Mouse (Mus musculus) retina, postnatal 7 days (tissue): ENCODE results near the gene Morc3.
A peak's percentile ranks its signal among the peaks of the same experiment; 100 is the strongest.

ENCODE experiments used
- DNase-seq: peaks from one replicate; pipeline ENCODE4 v3.0.0-alpha.2; 2012; ENCODE audit warnings: low read depth, low spot score

The Morc3 gene

GRCm38 (mm10) chr16:93883423-93884085 lies 51.6 kb downstream of the Morc3 start, which contains the start of gene Chaf1b:
TSS of gene Chaf1b (plus strand) at chr16:93883901.
- peak; percentile 98 for DNase-seq

GRCm38 (mm10) chr16:93884086-93884721 lies 52.3 kb downstream of the Morc3 start:
- DNase-seq = no peak

GRCm38 (mm10) chr16:93884722-93885113 lies 52.8 kb downstream of the Morc3 start:
- no peak for DNase-seq

GRCm38 (mm10) chr16:93888481-93888880 lies 56.6 kb downstream of the Morc3 start:
- no peak for DNase-seq

- DNase-seq = no peak
These were observed 59.2 kb downstream of the Morc3 start for GRCm38 (mm10) chr16:93890948-93891604.

- DNase-seq = no peak
These were observed 61.4 kb downstream of the Morc3 start for GRCm38 (mm10) chr16:93893285-93893684.

GRCm38 (mm10) chr16:93903027-93903426 lies 71.1 kb downstream of the Morc3 start:
- DNase-seq = no peak

GRCm38 (mm10) chr16:93906156-93907014 lies 74.5 kb downstream of the Morc3 start:
- peak; percentile 55 for DNase-seq

- no peak for DNase-seq
These were observed 75.8 kb downstream of the Morc3 start for GRCm38 (mm10) chr16:93907761-93908160.

- DNase-seq = no peak
These were observed 76.3 kb downstream of the Morc3 start for GRCm38 (mm10) chr16:93908196-93908595.

- DNase-seq = no peak
These were observed 78.0 kb downstream of the Morc3 start for GRCm38 (mm10) chr16:93909936-93910335.

GRCm38 (mm10) chr16:93910735-93911665 lies 79.1 kb downstream of the Morc3 start:
- no peak for DNase-seq

GRCm38 (mm10) chr16:93912158-93912557 lies 80.2 kb downstream of the Morc3 start:
- DNase-seq = no peak

- DNase-seq = no peak
These were observed 80.9 kb downstream of the Morc3 start for GRCm38 (mm10) chr16:93912808-93913207.

- DNase-seq = no peak
These were observed 82.1 kb downstream of the Morc3 start for GRCm38 (mm10) chr16:93913881-93914576.

- DNase-seq = no peak
These were observed 83.5 kb downstream of the Morc3 start for GRCm38 (mm10) chr16:93915338-93915849.

- peak; percentile 83 for DNase-seq
These were observed 86.1 kb downstream of the Morc3 start for GRCm38 (mm10) chr16:93917712-93918678.

GRCm38 (mm10) chr16:93918679-93919060 lies 86.7 kb downstream of the Morc3 start:
- DNase-seq = no peak

- DNase-seq = no peak
These were observed 87.3 kb downstream of the Morc3 start for GRCm38 (mm10) chr16:93919189-93919588.
